Mouse (Mus musculus) erythroblast, embryonic 14.5 days (primary cell): ENCODE data around the gene Gm4737.

Source experiments
- GATA1 ChIP-seq: IDR thresholded peaks from 2 replicates; pipeline ENCODE4 v1.6.1; 2012; ENCODE audit warnings: low read length, inconsistent platforms, mixed read lengths
- TAL1 ChIP-seq: IDR thresholded peaks from 3 replicates; pipeline ENCODE4 v1.6.1; 2012; ENCODE audit warnings: low read length, inconsistent platforms, mixed read lengths

GRCm38 (mm10) chr16:46173039-46173438 is 18.2 kb upstream of the Gm4737 start:
- TF ChIP-seq GATA1 (no peak), TAL1 (no peak)
